Mouse (Mus musculus) erythroblast, adult 5-6 weeks (primary cell): ENCODE measurements around the gene Pxn. TPM values are rescaled to one million over a fixed set of nuclear protein-coding genes. Genes with fewer than 3 reads are reported as not detected.
A peak's percentile ranks its signal among the peaks of the same experiment; 100 is the strongest.

Experiments
- ATAC-seq: replicated peaks from 2 replicates; pipeline ENCODE4 v1.8.0; 2016; ENCODE audit warnings: moderate number of reproducible peaks, mild to moderate bottlenecking, moderate TSS enrichment, inconsistent platforms; ENCODE audit not compliant: poor library complexity, low FRiP score, severe bottlenecking
- total RNA-seq, 2 experiments: library from RNA; stranded (forward) in 1 of 2; stranded (reverse) in 1 of 2; fragments of 150-400 nt in 1 of 2; fragments of 200-764, 138-1000 nt in 1 of 2; gene quantifications; 2 replicates each; pipeline versions ENCODE4 v1.2.3 to v1.2.4; 2015 to 2017; ENCODE audit warnings: low replicate concordance in 2 of 2

Gene Pxn
- total RNA-seq, 2 experiments from 2014 or later = 18.8 to 57.5 TPM

GRCm38 (mm10) chr5:115545636-115546035 lies 39.2 kb downstream of the Pxn start:
- ATAC-seq = no peak

GRCm38 (mm10) chr5:115546536-115546935 lies 40.1 kb downstream of the Pxn start:
- no peak for ATAC-seq

- no peak for ATAC-seq
Measured at GRCm38 (mm10) chr5:115547014-115547413, 40.5 kb downstream of the Pxn start.

GRCm38 (mm10) chr5:115547421-115547820 lies 40.9 kb downstream of the Pxn start:
- ATAC-seq = no peak

- no peak for ATAC-seq
Measured at GRCm38 (mm10) chr5:115548501-115549285, 42.2 kb downstream of the Pxn start.

GRCm38 (mm10) chr5:115550482-115551005 lies 44.1 kb downstream of the Pxn start:
- no peak for ATAC-seq

- no peak for ATAC-seq
Measured at GRCm38 (mm10) chr5:115551386-115551785, 44.9 kb downstream of the Pxn start.

- no peak for ATAC-seq
Measured at GRCm38 (mm10) chr5:115551799-115552198, 45.3 kb downstream of the Pxn start.

GRCm38 (mm10) chr5:115553801-115554420 lies 47.4 kb downstream of the Pxn start:
- no peak for ATAC-seq

GRCm38 (mm10) chr5:115554536-115555291 lies 48.2 kb downstream of the Pxn start:
- ATAC-seq = no peak

GRCm38 (mm10) chr5:115556217-115556616 lies 49.7 kb downstream of the Pxn start:
- peak; percentile 55 for ATAC-seq

- no peak for ATAC-seq
Measured at GRCm38 (mm10) chr5:115558182-115558794, 51.8 kb downstream of the Pxn start.

GRCm38 (mm10) chr5:115559237-115560101 lies 53.0 kb downstream of the Pxn start, which contains the start of gene Rplp0:
Gene Rplp0 (plus strand): TSS chr5:115559467.
- ATAC-seq = peak; percentile 97

GRCm38 (mm10) chr5:115560336-115560905 lies 53.9 kb downstream of the Pxn start:
- peak; percentile 29; the same call in 1 of the 2 replicates for ATAC-seq

GRCm38 (mm10) chr5:115563771-115564585 lies 57.5 kb downstream of the Pxn start:
- no peak for ATAC-seq

- peak; percentile 56; the same call in 1 of the 2 replicates for ATAC-seq
Measured at GRCm38 (mm10) chr5:115564737-115565393, 58.4 kb downstream of the Pxn start, which contains the start of gene Gcn1l1. Gene Gcn1l1 (plus strand): TSS chr5:115565254.

GRCm38 (mm10) chr5:115565403-115565802 lies 58.9 kb downstream of the Pxn start:
- ATAC-seq = peak; percentile 33; the same call in 1 of the 2 replicates
